Mouse (Mus musculus): ENCODE measurements at regions not wholly inside any gene's neighbourhood (a gene's known extent, or its start where the extent isn't known, plus 50 kb on each side); places are given as distances from the start of the nearest gene placed in this dataset.

DNA sequence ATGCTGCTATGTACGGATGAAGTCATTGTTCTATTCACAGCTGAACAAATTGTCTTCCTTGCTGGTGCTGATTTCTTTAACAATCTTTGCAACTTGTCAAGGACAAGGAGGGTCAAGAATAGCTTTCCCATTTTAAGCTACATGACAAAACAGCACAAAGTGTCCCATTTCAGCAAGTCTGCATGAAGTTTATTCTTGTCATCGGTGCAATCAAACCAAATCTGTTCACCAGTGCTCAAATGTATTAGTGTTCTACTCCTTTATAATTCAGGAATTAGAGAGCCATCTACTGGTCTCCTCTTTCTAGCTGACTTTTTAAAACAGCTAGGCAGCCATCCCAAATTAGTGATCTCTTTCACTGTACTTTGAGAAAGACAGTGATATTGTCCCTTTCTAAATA, 1040.8 kb downstream of the Galc start:
- ChIA-PET POLR2A (no interaction called here), CTCF (no interaction called here)
- in situ Hi-C loops (cut with MboI; ENCODE audit: low pct_unique_long_range_greater_than_20kb), result no loop called here
- no peak for TF ChIP-seq CTCF (IDR thresholded peaks at IDR 0.05)
- ATAC-seq (no peak), DNase-seq (ENCODE audit: low read depth, low spot score) (no peak)
- no peaks in the 10 kb centered on the region for H3K27me3 ChIP-seq

DNA sequence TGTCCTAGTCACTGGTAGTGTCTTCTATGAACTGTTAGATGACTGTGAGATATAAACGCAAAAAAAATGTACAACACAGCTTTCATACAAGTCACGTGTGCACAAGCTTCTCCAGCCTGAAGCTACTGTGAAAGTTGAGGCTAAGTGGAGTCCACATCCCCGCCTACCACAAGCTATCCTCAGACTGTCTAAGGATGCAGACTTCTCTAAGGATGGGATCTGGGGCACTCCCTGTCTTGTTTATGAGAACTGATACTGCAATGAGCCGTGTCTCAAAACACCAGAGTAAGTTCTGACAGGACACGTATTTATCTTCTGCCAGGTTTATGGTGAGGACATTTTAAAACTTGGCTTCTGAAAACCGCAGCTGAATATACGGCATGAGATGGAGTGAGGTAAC, 1041.7 kb downstream of the Galc start:
- DNase-seq (ENCODE audit: low read depth, low spot score), result no peak
- TF ChIP-seq CTCF (IDR thresholded peaks at IDR 0.05), result no peak
- CTCF ChIA-PET, result no interaction called here
- no peaks in the 10 kb centered on the region for H3K27me3 ChIP-seq
- no peak for ATAC-seq
- in situ Hi-C loops (cut with MboI; ENCODE audit: low pct_unique_long_range_greater_than_20kb), result no loop called here
- POLR2A ChIA-PET, result no interaction called here

DNA sequence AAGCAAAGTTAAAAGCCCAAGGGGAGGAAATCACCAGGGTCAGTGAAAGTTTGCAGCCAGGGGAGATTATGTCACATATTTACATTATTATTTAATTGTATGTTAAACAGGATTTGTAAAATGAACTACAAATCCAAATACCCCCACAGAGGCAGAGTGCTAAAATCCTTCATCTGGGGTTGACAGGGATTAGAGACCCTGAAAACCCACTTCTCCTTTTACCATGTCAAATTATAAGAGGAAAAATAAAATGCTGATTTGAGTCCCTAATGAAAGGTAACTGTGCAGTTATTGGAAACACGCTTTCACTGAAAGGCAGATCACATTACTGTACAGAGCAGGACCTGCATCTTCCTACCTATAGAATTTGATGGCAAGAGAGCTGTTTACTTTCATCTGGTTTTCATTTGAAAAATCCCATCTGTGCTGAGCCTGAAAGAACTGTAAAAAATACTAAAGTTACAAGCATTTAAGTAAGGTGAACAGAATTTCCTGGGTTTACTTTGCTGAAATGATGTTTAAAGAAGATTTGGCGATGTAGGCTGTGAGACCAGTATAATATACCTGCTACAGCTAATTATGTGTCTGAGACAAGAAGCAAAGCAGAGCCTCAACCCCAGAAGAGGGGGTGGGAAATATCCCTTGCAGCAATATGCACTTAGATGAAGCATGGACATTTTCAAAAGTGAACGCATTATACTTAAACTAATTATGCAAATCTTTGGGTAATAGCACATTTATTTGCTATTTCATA, 1055.4 kb downstream of the Galc start:
- DNase-seq (ENCODE audit: low read depth, low spot score), result no peak
- ChIA-PET CTCF (no interaction called here), POLR2A (no interaction called here)
- ATAC-seq, result no peak
- H3K27me3 ChIP-seq, result no peaks in the 10 kb centered on the region
- no peak for TF ChIP-seq CTCF (IDR thresholded peaks at IDR 0.05)
- in situ Hi-C loops (cut with MboI; ENCODE audit: low pct_unique_long_range_greater_than_20kb), result no loop called here

DNA sequence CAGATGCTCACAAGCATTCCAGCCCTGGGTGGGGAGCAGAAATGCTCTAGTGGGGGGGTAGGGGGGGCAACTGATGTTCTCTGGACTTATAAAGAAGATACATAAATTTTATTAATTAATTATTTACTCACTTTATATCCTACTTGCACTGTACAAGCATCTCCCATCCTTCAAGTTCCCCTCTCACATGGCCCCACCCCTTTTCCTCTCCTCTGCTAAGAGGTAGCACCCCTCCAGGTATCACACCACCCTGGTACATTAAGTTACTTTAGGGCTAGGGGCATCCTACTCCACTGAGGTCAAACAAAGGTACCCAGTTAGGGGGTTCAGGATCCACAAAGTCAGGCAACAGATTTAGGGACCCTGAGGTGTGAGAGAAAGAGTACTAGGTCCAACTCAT, 1097.4 kb downstream of the Galc start:
- no peaks in the 10 kb centered on the region for H3K27me3 ChIP-seq
- no peak for TF ChIP-seq CTCF (IDR thresholded peaks at IDR 0.05)
- ChIA-PET POLR2A (no interaction called here), CTCF (no interaction called here)
- in situ Hi-C loops (cut with MboI; ENCODE audit: low pct_unique_long_range_greater_than_20kb), result no loop called here
- DNase-seq (ENCODE audit: low read depth, low spot score), result no peak
- ATAC-seq, result no peak

DNA sequence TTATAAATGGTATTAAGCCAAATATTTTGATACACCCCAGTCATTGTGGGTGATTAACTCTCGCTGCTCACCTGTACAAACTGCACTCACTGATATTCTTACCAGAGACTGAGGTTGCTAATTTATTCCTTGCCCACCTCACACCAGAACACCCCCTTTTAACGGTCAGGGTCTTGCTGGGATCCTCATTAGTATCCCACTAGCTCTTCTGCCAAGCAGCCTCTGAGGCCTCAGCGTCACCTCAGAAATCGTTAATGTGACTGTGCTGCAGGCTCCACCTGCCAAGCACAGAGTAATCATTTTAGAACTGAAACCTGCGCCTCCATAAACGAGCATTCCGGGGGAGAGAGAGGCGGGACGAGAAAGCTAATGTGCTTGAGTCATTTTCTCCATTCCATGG, 1097.8 kb downstream of the Galc start:
- POLR2A ChIA-PET, result no interaction called here
- in situ Hi-C loops (cut with MboI; ENCODE audit: low pct_unique_long_range_greater_than_20kb), result no loop called here
- TF ChIP-seq CTCF (IDR thresholded peaks at IDR 0.05), result no peak
- no peaks in the 10 kb centered on the region for H3K27me3 ChIP-seq
- ATAC-seq (no peak), DNase-seq (ENCODE audit: low read depth, low spot score) (no peak)
- CTCF ChIA-PET, result no interaction called here

DNA sequence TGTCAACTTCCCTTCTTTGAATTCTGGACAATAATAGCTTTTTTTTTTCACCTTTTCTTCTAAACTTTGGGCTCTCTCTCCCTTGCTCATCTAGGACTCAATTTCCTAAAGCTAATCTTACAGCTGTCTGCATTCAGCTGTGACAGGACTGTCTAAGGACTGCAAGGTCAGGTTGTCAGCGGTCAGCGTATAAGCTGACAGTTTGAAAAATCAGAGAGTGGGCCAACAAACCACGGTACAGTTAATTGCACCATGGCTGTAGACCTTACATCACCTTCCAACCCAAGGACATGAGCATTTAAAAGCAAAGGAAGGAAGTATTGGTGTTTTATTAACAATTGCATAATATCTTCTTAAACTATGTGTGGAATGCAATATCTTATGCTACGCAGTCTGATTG, 1100.9 kb downstream of the Galc start:
- CTCF ChIA-PET, result no interaction called here
- ATAC-seq (no peak), DNase-seq (ENCODE audit: low read depth, low spot score) (no peak)
- POLR2A ChIA-PET, result no interaction called here
- TF ChIP-seq CTCF (IDR thresholded peaks at IDR 0.05), result no peak
- H3K27me3 ChIP-seq, result no peaks in the 10 kb centered on the region
- in situ Hi-C loops (cut with MboI; ENCODE audit: low pct_unique_long_range_greater_than_20kb), result no loop called here

DNA sequence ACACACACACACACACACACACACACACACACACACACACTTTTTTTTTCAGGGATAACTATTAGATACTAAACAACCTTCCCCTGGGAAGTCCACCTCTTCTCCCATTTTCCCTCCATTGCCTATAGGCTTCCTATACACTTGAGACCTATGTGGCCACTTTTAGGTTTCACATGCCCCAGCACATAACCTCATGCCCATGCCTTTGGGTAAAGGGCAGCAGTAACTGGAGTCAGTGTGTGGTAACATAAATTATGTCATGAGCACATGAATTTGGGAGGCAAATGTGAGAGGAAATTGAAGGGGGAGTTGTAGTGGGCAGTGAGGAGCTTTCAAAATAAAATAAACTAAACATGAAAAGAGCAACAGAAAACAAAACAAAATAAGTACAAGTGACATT, 1101.5 kb downstream of the Galc start:
- in situ Hi-C loops (cut with MboI; ENCODE audit: low pct_unique_long_range_greater_than_20kb), result no loop called here
- H3K27me3 ChIP-seq, result no peaks in the 10 kb centered on the region
- no peak for TF ChIP-seq CTCF (IDR thresholded peaks at IDR 0.05)
- ChIA-PET CTCF (no interaction called here), POLR2A (no interaction called here)
- no peak for ATAC-seq
- no peak for DNase-seq (ENCODE audit: low read depth, low spot score)

DNA sequence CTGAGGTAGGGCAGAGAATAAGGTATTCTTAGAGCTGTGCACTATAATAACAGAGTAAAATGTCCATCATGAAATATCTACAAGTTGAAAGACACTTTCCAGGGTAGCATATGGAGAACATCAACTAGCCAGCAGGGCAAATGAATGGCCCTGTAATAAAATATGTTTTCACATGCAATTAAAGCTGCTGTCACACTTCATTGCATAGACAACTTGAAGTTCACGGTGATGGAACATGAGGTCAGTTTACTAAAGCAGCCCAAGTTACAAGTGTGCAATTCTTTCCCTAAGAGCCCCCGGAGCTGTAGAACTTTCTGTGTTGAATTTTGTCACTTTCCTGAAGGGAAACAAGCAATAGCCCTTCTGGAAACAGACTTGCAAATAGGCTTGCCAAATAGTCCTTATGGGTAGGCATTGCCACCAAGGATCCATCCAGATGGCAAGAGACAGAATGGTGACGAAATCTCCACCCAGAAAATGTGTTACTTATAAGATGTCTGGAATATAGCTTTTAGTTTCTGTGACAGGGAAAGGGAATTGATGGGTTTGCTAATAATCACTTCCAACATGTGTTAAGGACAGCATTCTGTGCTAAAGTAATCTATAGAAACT, 1102.7 kb downstream of the Galc start:
- TF ChIP-seq CTCF (IDR thresholded peaks at IDR 0.05), result no peak
- in situ Hi-C loops (cut with MboI; ENCODE audit: low pct_unique_long_range_greater_than_20kb), result no loop called here
- no peaks in the 10 kb centered on the region for H3K27me3 ChIP-seq
- POLR2A ChIA-PET, result no interaction called here
- ATAC-seq (no peak), DNase-seq (ENCODE audit: low read depth, low spot score) (no peak)
- CTCF ChIA-PET, result no interaction called here

DNA sequence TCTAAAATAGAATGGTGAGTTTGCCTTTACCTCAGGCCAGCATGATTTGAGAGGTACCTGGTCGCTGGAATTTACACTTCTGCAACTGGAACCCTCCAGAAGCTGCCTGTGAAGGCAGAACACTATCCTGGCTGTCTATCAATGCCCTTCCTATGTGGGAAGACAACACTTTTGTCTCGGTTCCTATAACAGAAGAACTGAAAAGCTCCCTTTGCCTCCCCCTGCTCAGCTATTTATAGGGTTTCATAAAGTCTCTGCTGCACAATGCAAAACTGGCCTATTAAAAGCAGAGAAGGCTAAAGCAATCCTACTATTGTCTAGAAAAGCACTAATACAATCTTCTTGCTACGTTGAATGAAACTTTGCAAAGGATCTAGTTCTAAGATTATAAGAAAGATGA, 1116.5 kb downstream of the Galc start:
- no peak for DNase-seq (ENCODE audit: low read depth, low spot score)
- ATAC-seq, result no peak
- POLR2A ChIA-PET, result no interaction called here
- TF ChIP-seq CTCF (IDR thresholded peaks at IDR 0.05), result no peak
- H3K27me3 ChIP-seq, result no peaks in the 10 kb centered on the region
- in situ Hi-C loops (cut with MboI; ENCODE audit: low pct_unique_long_range_greater_than_20kb), result loop anchor here (25.0 kb wide), 1 partner anchor 1045 kb away; no protein-coding TSS in a partner anchor
- CTCF ChIA-PET, result no interaction called here

DNA sequence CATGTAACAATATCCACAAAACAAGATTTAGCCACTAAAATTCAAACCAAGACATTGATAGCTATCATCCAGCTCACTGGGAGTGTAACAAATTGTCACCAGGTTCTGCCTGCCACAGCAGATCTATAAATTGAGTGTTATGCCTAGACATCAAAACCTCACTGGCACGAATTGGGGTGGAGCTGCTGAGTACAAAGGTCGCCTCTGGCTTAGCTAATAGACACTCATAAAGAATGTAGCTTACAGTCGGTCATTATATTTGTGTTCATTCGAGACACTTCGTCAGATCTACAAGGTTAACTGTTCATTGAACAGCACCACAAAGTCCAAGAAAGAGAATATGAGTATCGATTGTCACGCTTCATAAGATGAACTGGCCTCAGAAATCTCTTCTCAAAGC, 1121.3 kb downstream of the Galc start:
- in situ Hi-C loops (cut with MboI; ENCODE audit: low pct_unique_long_range_greater_than_20kb), result loop anchor here (25.0 kb wide), 1 partner anchor 1049 kb away; no protein-coding TSS in a partner anchor

DNA sequence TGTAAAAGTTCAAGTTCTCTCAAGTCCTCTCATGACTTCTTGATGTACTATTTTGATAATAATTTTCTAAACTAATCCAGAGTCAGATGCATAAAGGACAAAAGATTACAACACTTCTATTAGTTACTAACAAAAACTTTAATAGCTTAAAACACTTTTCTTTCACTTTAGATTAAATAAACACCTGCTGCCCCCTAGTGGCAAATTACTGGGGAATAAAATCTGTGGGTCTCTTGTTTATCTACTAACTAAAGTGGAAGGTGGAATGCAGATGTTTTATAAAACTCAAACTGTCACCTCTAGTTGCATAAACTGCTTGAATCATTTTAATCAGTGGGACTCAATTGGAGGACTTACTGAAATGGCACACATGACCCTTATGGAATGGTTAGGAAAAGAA, 1129.0 kb downstream of the Galc start:
- in situ Hi-C loops (cut with MboI; ENCODE audit: low pct_unique_long_range_greater_than_20kb), result loop anchor here (25.0 kb wide), 1 partner anchor 1057 kb away; no protein-coding TSS in a partner anchor
- H3K27me3 ChIP-seq, result no peaks in the 10 kb centered on the region
- DNase-seq (ENCODE audit: low read depth, low spot score) (no peak), ATAC-seq (no peak)
- ChIA-PET CTCF (no interaction called here), POLR2A (no interaction called here)
- TF ChIP-seq CTCF (IDR thresholded peaks at IDR 0.05), result peak; percentile 37

More for the DNA sequence above, 1121.3 kb downstream of the Galc start:
- ChIA-PET POLR2A (no interaction called here), CTCF (no interaction called here)
- DNase-seq (ENCODE audit: low read depth, low spot score) (no peak), ATAC-seq (no peak)
- no peak for TF ChIP-seq CTCF (IDR thresholded peaks at IDR 0.05)
- H3K27me3 ChIP-seq, result no peaks in the 10 kb centered on the region
